In the genomic region with DNA sequence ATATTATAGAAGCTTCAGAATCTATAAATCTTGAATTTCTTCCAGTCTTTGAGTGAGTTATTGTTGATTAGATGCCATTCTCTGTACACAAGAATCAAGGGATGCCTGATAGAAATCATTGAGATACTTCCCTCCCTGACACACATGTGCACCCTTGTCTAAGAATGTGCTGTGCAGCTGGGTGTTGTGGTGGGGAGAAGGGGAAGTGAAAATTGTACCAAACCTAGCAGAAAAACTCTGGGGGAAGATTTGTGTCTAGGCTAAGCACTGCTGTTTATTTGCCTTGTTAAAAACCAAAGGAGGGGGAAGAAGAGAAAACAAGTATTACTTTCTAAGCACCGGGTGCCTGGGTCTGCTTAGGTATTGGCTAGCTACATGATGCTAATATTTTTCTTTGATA, we compare ENCODE assay signal across 25 mouse cellular contexts. TPM values are rescaled to one million over a fixed set of nuclear protein-coding genes. Genes with fewer than 3 reads are reported as not detected.
DNase-seq lines count a peak whose midpoint lies in the region; ATAC-seq and TF ChIP-seq lines count a peak whose summit lies in the region.
"Had no signal": no experiment of that assay in that cellular context is flagged by ENCODE, and none has a peak within 500 bp of the region (broad histone marks: within the 10 kb centered on the region; RNA-seq: fewer than 3 reads in every experiment).

No protein-coding gene starts in this region.

- TF ChIP-seq POLR2A in lung, adult 2 months (IDR thresholded peaks at IDR 0.05; ENCODE audit: borderline replicate concordance, extremely low read depth, low read depth, low read length) = no peak

- intact Hi-C loops in left cerebral cortex, postnatal 14 days (cut with DNase I) = no loop called here

- peak; percentile 83 for DNase-seq in heart, adult 11 months
- no peak for DNase-seq in heart, adult 8-10 months (ENCODE audit: low spot score)
- peak; percentile 40 to 68 for DNase-seq in B cell, adult 2 months
- DNase-seq in brain, adult 2 months (ENCODE audit: low read depth, low spot score) = peak; percentile 6
- no peak for DNase-seq in left cerebral cortex, postnatal 14 days (ENCODE audit: low spot score in 2 of 2)
- DNase-seq in lung, adult 2 months = no peak
- no peak for DNase-seq in layer of hippocampus, postnatal 25 days (ENCODE audit: extremely low spot score in 1 of 2, low spot score in 1 of 2)
- DNase-seq: adrenal gland, postnatal 10 days; cerebellum, adult 11-12 months; cerebellum, postnatal 10 days; kidney, adult 8-10 months; layer of hippocampus, adult 9-11 months; lung, postnatal 4 days; midbrain, embryonic 14.5 days; right cerebral cortex, adult 18-20 months; right cerebral cortex, postnatal 4 days had no signal

- H3K4me1 ChIP-seq in lung, adult 2 months (ENCODE audit: control insufficient read depth, insufficient read depth, low read length) = no peaks in the 10 kb centered on the region
- H3K4me1 ChIP-seq: heart, embryonic 10.5 days; heart, embryonic 15.5 days; hindbrain, embryonic 12.5 days; limb, embryonic 13.5 days had no signal

- ATAC-seq in megakaryocyte progenitor cell, adult 5-6 weeks (replicated peaks; ENCODE audit: poor library complexity) = peak; percentile 89
- ATAC-seq: CD4-positive, CD25-positive, alpha-beta regulatory T cell, adult 4 months; forebrain, embryonic 16.5 days; intestine, embryonic 16.5 days had no signal

- H3K4me3 ChIP-seq in lung, adult 2 months (replicated peaks; ENCODE audit: extremely low read depth, low read depth, low read length) = no peak overlapping the region
- H3K4me3 ChIP-seq: erythroblast, embryonic 14.5 days; heart, embryonic 10.5 days; heart, embryonic 15.5 days; hindbrain, embryonic 12.5 days; limb, embryonic 13.5 days had no signal

- WGBS in lung, adult 2 months = 80% methylated on average over 1 of the region's 1 CpGs

- TF ChIP-seq CTCF in lung, adult 2 months (IDR thresholded peaks at IDR 0.05; ENCODE audit: insufficient read depth, low read length) = no peak

RNA-seq across cellular contexts. Expression of a gene that starts 9.0 kb away (rescaled TPM):
- 10 to 100 TPM in 2 of 4 experiments, 1 to 10 TPM in 2; 8.4 to 12.2 (median 10.1) TPM for total RNA-seq in heart, adult 8-10 months (2022)
- 43.8 and 48.7 TPM in 2 replicates for total RNA-seq in megakaryocyte progenitor cell, adult 5-6 weeks (2015)
- 36.5 and 47.4 TPM in 2 replicates for total RNA-seq in megakaryocyte progenitor cell, adult 5-6 weeks (2017)
- total RNA-seq in left cerebral cortex, postnatal 14 days (2021) = 10 to 100 TPM; 12.0 to 14.2 TPM
- 6.9 and 8.1 TPM in 2 replicates for polyA plus RNA-seq in lung, adult 2 months (2012; rRNA removed)
- total RNA-seq in layer of hippocampus, postnatal 25 days (2021) = 10 to 100 TPM; 16.3 to 17.3 TPM

Comparison
In these comparisons a context has a peak if more than half of its experiments do, and no peak if none do; other contexts are left out.
1. DNase-seq: peak in heart, adult 11 months (single experiment), B cell, adult 2 months (2 of 2) and brain, adult 2 months (single experiment); none in heart, adult 8-10 months (single experiment), left cerebral cortex, postnatal 14 days (0 of 2), lung, adult 2 months (single experiment) and layer of hippocampus, postnatal 25 days (0 of 2).